Mouse (Mus musculus) spleen, postnatal 14 days (tissue): ENCODE results near the gene Bcl9l.
"Not testable (repeated sequence)": the region's sequence is repeated elsewhere in the genome, so short reads cannot be mapped to it uniquely, and the experiment has no call there.

ENCODE experiments used
- DNase-seq, 2 experiments: peaks; one replicate each; pipeline ENCODE4 v3.0.0; 2021 to 2022; ENCODE audit warnings: low spot score in 2 of 2

The Bcl9l gene

GRCm38 (mm10) chr9:44482552-44482951, at the start of gene Bcl9l:
Gene Bcl9l, plus strand, starts transcription at chr9:44482825.
- peak; percentile 60 to 78 for DNase-seq

DNA sequence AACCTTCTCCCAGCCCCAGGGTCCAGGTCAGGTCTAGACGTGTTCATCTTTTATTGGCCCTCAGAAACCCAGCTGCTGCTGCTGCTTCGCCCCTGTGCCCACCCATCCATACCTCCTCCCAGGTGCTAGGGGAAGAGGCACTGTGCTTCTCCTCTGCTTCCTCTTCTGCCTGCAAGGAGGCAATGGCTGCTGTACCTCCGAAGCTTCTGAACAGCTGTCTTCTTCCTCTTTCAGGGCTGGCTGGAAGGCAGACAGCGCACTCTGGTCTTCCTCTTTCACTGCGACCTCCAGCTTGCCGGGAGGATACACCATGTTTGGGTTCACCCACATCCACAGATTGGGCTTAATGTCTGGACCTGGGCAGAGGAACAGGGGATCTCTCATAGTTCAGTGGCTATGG, 46.9 kb upstream of the Bcl9l start:
- peak; percentile 12 to 28 for DNase-seq

DNA sequence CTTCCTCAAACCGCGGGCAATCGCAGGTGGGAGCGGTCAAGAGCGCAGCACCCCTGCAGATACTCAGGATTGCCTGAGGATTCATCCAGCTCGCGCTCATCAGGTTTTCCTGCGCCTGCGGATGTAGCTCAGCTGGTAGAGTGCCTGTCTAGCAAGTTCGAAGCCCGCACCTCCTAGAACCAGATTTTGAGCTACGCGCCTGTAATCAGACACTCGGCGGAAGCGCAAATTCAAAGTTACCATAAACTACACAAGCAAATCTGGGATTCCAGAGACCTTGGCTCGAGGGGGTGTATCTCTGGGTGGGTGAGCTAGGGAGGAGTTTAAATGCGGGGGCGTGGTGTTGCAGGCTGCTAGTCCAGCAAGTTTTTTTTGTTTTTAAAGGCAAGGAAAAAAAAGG, 41.7 kb upstream of the Bcl9l start, which contains the start of gene Foxr1:
Gene Foxr1 (minus strand): TSS at position 176 of the 400 bp plus-strand sequence.
- no peak for DNase-seq

DNA sequence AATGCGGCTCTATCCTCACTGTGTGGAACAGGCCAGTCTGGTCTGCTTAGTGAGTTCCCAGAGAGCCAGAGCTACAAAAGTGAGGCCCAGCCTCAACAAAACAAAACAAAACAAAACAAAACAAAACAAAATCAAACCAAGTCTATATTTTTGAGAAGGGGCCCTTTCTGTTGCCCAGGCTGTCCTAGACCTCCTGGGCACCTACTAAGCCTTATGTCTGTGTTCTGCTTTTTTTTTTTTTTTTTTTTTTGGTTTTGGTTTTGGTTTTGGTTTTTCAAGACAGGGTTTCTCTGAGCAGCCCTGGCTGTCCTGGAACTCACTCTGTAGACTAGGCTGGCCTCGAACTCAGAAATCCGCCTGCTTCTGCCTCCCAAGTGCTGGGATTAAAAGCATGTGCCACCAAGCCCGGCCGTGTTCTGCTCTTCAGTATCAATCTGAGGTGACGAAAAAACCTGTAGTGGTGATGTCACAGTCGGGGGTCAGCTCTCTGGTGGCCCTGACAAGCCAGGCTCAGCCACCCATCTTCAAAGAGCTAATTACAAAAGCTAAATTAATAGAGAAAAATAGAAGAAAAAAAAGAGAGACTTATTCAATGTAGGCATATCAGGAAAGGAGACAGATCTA, 38.1 kb upstream of the Bcl9l start:
- not testable (repeated sequence) for DNase-seq

GRCm38 (mm10) chr9:44450387-44450786, 32.2 kb upstream of the Bcl9l start:
- peak in 1 of 2 experiments; percentile 16 for DNase-seq

GRCm38 (mm10) chr9:44454132-44454890, 28.3 kb upstream of the Bcl9l start:
- peak; percentile 62 to 82 for DNase-seq

- no peak for DNase-seq
Measured at GRCm38 (mm10) chr9:44454891-44455220, 27.8 kb upstream of the Bcl9l start, which contains the start of gene Upk2. Gene Upk2, minus strand, starts transcription at chr9:44454976.

DNA sequence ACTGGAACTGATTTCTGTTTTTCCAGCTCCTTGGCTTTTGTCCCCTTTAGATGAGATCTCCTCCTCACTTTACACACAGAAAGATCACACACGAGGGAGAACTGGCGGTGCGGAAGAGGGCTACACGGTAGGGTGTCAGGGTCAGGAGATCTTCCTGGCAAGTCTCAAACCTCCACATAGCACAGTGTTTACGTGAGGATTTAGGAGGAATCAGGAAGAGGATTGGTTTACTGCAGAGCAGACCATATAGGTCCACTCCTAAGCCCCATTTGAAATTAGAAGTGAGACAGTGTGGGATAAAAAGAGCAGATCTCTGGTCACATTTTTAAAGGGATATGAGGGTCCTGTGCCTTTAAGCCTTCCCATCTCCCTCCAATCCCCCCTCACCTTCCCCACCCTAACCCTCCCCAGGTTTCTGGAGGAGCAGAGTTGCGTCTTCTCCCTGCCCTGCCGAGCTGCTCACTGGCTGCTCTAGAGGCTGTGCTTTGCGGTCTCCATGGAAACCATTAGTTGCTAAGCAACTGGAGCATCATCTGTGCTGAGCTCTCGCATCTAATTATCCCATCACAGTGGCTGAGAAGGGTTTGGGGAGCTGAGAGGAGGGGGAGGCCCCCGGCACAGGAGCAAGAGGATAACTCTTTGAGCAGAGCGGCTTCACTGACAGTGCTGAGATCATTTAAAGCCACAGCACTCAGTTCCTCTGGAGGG, 25.4 kb upstream of the Bcl9l start:
- DNase-seq: no peak

GRCm38 (mm10) chr9:44461950-44462349, 20.7 kb upstream of the Bcl9l start:
- DNase-seq: no peak

- DNase-seq: no peak
Measured at GRCm38 (mm10) chr9:44468224-44468623, 14.4 kb upstream of the Bcl9l start.

DNA sequence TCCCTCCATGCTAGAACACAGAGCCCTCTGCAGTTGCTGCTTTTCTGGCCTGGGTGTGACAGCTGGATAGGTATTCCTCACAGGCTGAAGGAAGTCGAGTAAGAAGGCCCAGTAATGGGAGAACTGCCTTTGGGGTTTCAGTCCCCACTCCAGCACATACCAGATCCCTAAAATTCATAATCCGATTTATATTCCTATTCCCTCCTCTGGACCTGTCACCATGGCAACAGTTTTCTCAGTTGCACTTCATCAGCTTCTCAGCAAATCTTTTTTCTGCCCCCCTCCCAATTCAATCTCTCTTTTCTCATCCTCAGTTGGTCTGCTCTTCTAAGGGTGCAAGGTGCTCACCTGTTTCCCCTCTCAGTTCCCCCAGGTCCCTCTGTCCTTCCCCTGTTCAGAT, 13.8 kb upstream of the Bcl9l start:
- DNase-seq: no peak

GRCm38 (mm10) chr9:44473184-44473583, 9.4 kb upstream of the Bcl9l start:
- no peak for DNase-seq

DNA sequence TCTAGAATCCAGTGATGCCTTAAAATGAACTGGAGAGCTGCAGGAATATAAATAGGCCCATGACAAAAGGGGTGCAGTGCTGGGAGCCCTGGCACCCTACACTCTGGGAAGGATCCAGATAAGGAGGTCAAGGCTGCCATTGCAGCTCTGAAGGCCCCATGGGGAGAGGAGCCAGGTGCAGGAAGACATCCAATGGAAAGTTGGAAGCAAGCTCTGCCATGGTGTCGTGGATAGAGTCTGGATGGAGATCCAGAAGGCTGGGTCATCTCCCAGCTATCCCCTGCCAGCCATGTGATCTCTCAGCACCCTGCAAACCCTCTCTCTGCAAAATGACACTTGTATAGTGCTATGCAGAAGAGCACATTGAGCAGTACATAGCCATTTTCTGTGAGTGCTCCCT, 8.3 kb upstream of the Bcl9l start:
- DNase-seq: no peak

DNA sequence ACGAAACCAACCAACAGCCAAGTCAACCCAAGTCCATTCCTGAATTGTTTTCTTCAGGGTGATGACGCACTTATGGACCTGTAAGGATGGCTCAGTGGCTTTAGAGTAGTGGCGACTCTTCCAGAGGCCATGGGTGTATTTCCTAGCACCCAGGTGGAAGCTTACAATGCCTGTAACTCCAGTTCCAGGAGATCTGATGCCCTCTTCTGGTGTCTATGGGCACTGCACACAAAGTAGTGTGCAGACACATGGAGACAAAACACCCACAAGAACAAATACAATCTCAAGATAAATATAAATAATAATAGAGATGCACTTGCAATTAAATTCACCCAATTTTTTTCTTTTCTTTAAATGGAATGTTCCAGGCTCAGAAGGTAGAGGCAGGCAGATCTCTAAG, 6.7 kb upstream of the Bcl9l start:
- no peak for DNase-seq

DNA sequence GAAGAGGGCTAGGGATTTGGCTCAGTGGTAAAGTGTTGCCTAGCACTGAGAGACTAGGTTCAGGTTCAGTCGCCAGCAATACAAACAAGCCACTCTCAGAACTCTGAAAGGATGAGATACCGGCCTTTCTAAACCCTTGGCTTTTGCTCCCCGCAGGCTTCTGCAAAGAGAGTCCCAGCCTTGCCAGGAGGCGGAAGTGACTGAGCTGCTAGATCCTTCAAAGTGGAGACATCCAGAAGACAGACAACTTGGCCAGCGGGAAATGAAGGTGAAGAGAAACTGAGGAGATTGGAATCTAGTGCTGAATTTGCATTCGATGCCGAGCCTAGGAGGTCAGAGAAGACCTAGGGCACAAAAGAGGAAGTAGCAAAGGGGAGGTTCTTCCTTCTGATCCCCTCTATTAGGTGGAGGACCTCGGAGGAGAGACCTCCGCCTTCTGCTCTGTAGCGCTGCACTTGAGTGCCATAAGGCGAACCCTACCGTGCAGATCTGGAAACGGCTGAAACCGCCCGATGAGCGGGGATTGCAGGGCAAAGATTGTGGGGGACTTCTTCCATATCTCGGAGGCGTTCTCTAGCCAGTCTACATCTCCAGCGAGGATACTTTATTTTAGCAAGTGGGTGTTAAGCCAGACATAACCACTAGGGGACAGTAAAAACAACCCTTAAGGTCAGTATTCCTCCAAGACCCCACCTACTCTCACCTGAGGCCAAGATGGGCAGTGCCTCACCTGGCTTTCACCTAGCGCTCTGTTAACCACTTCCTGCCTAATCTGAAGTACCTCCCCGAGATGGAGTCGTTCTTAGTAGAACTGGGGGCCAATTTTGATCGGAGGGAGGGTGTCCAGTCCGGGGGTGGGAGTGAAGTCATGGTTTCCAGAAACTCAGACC, 5.0 kb upstream of the Bcl9l start:
- no peak for DNase-seq

DNA sequence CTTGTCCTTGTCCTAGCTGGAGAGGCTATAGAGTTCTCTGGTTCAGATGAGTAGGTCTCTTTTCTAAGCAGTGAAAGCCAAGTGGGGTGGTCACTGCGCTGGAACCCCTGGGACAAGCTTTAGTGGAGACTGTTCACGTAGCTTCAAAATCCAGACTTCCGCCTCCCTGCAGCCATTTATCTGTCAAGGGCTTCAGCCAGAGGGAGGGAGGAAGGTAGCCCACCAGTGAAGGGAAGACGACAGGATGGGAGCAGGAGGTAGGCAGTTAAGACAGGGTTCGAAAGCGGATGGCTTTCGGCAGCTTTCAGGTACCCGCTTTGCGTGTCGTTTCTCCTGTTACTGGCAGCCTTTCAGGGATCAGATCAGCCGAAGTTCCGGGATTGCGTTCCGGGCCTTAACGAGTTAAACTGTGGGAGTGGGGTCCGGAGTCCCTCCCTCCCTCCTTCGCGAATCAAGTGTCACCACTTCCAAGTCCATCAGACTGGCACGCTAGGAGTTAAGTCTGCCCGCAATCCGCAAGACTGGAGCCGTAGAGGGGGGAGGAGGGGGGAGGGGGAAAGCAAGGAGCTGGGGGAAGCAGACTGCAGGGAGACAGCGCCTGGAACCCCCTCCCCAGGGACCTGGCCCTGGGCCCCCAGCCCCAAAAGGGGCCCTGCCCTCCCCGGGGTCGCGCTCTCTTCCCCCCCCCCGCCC, 4.2 kb upstream of the Bcl9l start:
- DNase-seq: no peak

DNA sequence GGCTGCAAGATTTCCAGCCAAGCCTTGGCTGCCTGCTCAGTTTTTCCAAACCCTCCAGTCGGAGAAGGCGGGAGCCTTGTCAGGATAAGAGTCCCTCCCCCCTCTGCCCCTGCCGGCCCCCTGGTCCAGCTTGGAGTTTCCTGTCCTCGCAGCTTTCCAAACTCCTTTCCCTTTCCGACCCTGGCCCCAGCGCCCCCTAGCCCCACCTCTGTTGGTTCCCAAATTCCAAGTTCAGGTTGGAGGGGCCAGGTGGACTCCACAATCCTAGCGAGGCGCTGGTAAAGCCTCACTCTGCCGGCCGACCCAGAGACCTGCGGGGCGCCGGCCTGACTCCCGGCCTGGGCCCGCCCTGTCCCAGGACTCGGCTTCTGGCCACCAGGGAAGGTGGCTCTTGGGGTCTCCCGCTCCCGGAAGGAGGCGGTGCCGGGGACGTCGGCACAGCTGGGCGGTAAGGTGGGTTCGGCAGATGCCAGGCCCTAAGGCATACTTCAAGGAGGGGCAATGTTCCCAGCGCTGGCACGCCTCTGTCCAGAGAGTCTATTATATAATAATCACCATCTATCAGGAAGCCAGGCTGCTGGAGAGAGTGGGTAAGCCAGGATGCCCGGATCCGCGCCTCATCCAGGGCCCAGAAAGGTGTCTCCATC, 3.5 kb upstream of the Bcl9l start:
- DNase-seq: no peak

DNA sequence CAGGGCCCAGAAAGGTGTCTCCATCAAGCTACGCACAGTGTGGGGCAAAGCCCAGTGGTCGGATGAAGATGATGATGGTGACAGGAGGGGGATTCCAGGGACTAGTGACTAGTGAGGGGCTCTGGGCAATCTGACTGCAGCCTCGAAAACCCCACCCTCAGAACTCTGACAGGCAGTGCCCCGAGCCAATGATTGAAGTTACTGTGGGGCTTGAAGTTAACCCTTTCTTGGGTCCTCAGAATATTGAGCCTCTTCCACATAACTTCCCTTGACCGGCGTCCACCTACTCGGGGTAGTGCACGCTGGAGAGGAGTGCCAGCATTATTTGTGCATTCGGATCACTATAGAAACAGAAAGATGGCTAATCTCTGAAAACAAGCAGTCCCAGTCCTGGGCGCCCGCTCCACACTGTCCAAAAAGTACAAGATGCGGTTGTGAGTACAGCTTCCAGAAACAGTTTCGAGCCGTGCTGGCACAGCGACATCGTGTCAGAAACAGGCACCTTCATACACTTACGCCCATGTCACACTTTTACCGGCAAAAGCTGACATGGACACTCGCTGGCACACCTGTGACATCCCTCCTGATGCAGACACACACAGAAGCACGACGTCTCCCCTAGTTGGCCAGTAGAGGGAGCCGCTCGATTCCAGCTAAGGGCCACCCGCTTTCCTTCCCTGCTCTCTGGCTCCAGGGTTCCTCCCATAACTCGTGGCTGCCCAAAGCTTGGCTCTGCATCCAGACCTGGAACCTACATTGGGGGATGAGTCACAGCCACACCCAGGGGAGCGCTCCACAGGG, 2.8 kb upstream of the Bcl9l start:
- peak; percentile 50 to 53 for DNase-seq

DNA sequence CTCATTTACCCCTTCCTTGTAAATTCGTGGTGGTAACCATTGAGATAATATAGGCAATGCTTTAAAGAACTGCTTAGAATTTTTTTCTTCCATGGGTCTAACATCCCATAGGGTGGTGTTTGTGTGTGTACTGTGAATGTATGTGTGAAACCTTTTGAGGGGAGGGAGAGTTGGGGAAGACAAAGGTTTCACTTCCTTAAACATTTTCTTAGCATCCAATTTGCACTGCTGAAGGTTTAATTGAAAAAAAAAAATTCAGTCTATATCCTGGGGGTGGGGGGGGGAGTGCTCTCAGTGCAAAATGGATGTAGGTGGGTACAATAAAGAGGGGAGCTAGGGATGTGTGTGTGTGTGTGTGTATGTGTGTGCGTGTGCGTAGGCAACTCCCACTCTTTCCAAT, 513 bp upstream of the Bcl9l start:
- DNase-seq: no peak

- no peak for DNase-seq
Measured at GRCm38 (mm10) chr9:44483041-44483509, 450 bp downstream of the Bcl9l start.
